Mouse (Mus musculus) gastrocnemius, postnatal 36 days (tissue): ENCODE results near the gene Fn1. TPM values are rescaled to one million over a fixed set of nuclear protein-coding genes. Genes with fewer than 3 reads are reported as not detected.

ENCODE experiments used
- DNase-seq, 2 experiments: peaks; one replicate each; pipeline ENCODE4 v3.0.0; 2022
- intact Hi-C: fragments of 180-260 bp; cut with DNase I; formaldehyde crosslinking; loops from one replicate; pipeline ENCODE4 v1.15.1; 2025
- total RNA-seq, 2 experiments: library from RNA; stranded (reverse); gene quantifications; 2 replicates each; pipeline ENCODE4 v1.2.3; 2021

Gene Fn1
- total RNA-seq, 2 experiments from 2014 or later = 64.9 to 68.6 TPM

DNA sequence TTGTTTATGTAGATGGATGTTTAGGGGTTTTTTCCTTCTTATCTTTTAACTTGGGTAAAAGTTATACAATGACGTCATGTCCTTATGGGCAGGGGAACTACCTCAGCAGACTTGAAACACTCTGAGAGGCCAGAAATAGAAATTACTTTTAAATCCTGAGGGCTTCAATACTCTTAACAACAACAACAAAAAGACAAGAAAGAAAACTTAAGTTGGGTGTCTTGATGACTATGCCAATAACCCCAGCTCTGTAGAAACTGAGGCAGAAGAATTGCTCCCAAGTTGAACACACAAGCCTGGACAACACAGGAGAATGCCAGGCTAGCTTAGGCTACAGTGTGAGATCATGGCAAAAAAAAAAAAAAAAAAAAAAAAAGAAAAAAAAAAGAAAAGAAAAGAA, 1.2 kb downstream of the Fn1 start:
- intact Hi-C loops = no loop called here
- no peak for DNase-seq

DNA sequence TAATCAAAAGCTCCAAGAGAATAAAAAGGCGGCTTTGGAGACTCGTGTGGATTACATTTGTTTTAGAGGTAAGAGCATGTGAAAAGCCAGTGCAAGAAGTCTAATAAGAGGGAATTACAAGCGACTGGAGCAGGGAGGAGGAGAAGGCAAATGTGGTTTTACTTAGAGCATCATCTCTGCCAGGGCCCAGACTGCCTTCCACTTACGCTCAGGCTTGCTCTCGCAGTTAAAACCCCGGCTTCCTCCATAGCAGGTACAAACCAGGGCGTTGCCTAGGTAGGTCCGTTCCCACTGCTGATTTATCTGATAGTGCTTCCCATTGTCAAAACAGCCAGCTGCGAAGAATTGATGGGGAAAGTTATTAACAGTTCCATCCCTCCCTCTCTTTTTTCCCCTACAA, 1.7 kb downstream of the Fn1 start:
- intact Hi-C loops = no loop called here
- no peak for DNase-seq

DNA sequence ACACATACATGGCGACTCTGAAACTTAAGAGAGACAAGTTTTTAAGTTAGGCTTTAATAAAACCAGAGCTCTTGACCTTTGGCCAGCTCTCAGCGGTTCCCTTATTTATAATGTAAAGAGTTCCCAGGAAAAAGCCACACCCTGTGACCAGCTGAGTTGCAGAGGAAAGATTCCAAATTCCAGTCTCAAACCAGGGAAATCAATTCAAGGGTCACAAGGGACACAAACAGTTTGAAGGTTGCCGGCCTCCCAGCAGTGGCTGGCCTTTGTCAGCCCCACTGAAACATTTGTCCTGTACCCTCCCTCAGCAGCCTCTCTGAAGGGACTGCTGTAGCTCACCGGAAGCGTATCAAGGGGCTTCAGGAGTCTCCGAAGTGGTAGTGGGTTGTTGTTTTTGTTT, 2.3 kb downstream of the Fn1 start:
- intact Hi-C loops = no loop called here

DNA sequence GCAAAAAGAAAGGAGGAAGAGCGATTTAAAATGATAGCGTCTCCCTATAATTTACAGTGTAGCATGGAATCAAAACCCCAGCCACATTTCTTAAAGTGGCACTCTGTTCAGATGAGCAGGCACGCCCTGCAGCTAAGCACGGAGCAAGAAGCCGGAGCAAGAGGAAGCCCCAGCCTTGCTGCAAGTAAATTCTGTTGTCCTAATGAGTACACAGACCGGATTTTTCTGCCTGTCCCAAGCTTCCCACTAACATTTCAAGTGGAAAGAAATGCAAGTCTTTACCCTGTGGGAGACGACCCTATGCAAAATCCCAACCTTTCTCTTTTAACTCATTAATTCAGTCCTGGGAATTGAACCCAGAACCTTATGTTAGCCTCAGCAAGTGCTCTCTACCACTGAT, 4.8 kb downstream of the Fn1 start:
- DNase-seq = no peak
- intact Hi-C loops = no loop called here

More for the DNA sequence above, 2.3 kb downstream of the Fn1 start:
- no peak for DNase-seq

DNA sequence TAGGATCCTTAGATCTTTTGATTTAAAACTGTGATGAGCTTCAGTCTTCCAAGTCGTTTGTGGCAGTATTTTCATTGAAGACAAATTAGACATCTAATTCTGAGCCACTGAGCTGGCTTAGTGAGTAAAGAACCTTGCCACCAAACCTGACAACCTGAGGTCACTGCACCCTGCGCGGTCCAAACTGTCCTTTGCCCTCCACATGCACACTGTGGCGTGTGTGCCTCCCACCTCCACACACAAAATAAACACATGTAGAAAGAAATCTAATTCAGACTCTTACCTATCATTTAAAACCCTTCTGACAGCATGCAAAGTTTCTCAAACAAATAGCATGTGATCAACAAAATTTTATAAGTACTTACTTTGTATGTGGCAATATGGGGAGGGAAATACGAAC, 6.2 kb downstream of the Fn1 start:
- intact Hi-C loops = no loop called here
- no peak for DNase-seq

DNA sequence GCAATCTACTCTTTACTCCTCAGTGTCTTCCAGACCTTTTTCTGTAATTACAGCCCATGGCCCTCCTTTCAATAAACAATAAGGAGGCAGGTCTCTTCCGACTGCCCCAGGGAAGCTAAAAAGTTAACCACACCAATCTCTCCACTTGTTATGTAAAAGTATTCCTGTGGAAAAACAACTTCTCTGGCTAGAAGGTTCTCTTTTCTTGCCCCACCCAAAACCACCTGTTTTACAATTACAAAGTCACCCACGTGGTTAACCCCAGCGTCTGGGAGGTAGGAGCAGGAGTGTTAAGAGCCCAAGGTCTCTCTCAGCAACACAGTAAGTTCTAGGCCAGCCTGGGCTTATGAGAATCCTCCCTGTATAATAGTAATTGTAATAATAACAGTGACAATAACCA, 7.0 kb downstream of the Fn1 start:
- no peak for DNase-seq
- intact Hi-C loops = no loop called here

DNA sequence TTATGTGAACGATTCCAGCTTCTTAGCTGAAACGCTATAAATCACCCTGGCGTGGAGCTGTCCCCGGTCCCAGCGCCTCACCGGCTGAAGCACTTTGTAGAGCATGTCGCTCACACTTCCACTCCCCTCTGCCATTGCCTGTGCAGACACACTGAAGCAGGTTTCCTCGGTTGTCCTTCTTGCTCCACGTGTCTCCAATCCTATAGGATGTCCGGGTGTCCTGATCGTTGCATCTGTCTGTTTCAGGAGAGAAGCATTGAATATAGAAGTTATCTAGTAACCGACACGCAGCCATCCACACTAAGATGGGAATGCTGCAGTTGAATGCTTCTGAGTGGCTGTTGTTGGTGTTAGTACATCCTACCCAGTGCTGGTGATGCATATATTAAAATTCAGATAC, 7.5 kb downstream of the Fn1 start:
- DNase-seq = no peak
- intact Hi-C loops = no loop called here

DNA sequence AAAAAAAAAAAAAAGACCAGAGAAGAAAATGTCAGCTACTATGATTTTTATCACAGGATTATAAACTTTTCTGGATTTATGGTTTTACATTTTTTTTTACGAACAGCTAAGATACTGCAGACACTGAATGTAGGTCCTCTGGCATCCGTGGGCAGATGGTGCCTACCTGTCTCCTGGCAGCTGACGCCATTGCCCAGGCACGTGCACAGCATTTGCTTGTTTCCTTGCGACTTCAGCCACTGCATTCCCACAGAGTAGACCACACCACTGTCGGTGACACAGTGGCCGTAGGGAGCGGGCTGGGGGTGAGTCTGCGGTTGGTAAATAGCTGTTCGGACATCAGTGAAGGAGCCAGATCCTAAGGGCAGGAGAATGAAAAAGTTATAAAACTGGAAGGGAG, 10.2 kb downstream of the Fn1 start:
- no peak for DNase-seq
- intact Hi-C loops = no loop called here

DNA sequence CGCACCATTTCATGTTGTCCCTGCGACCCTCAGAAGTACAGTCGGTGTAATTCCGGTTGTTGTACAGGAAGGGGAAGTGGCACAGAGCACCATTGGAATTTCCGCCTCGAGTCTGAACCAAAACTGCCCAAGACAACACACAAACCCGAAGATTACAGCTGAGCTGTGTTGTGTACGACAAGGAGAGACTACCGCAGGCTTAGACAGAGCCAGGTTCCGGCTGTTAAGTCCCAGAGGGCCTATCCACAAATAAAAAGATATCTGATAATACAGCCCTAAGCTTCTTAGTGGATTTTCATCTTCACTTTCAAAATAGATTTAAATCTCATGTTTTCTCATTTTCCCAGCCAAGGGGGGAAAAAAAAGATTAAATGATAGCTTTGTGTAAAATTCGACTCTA, 11.8 kb downstream of the Fn1 start:
- intact Hi-C loops = no loop called here
- no peak for DNase-seq

DNA sequence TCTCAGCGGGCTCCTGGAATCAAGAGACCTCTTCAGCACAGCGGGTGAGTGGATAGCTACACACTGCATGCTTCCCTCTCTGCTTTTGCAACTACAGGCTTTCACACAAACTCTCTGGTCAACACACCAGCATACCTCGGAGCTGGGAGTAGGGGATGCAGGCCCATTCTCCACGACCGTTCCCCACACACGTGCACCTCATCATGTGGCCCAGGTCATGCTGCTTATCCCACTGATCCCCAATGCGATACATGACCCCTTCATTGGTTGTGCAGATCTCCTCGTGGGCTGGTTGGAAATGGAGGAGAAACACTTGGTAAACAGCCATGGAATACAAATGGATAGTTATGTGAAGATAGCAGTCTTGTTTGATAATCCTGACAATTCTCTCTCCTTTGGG, 12.8 kb downstream of the Fn1 start:
- DNase-seq = no peak
- intact Hi-C loops = no loop called here

DNA sequence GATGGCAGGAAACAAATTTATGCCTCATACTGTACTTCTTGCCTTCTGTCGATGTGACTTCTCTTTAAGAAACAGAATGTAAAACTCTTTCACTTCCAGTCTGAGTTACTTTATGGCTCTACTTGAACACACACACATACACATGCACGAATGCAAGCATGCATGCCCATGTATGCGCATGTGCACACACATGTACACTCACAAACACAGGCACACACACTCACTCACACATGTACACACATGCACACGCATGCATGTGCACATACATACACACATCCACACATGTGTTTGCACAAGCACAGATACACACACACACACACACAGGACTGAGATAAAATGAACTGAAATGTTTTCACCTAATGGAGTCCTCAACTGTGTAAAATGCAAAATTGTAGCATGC, 16.3 kb downstream of the Fn1 start:
- intact Hi-C loops = no loop called here
- no peak for DNase-seq

DNA sequence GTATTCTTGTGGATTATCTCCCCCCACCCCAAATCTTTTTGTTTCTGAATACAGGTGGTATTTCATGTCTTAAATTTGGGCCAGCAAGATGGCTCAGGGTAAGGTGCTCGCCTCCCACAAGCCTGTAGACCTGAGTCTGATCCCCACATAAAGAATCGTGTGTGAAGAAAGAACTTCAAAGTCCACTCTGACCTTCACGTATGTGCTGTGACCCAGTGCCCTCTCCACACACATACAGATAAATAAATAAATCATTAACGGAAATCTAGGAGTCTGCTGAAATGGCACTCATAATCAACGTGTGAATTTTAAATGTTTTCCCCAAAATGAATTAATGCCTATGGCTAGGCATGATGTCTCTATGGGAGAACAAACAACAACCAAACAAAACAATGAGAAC, 16.9 kb downstream of the Fn1 start:
- intact Hi-C loops = no loop called here
- no peak for DNase-seq

DNA sequence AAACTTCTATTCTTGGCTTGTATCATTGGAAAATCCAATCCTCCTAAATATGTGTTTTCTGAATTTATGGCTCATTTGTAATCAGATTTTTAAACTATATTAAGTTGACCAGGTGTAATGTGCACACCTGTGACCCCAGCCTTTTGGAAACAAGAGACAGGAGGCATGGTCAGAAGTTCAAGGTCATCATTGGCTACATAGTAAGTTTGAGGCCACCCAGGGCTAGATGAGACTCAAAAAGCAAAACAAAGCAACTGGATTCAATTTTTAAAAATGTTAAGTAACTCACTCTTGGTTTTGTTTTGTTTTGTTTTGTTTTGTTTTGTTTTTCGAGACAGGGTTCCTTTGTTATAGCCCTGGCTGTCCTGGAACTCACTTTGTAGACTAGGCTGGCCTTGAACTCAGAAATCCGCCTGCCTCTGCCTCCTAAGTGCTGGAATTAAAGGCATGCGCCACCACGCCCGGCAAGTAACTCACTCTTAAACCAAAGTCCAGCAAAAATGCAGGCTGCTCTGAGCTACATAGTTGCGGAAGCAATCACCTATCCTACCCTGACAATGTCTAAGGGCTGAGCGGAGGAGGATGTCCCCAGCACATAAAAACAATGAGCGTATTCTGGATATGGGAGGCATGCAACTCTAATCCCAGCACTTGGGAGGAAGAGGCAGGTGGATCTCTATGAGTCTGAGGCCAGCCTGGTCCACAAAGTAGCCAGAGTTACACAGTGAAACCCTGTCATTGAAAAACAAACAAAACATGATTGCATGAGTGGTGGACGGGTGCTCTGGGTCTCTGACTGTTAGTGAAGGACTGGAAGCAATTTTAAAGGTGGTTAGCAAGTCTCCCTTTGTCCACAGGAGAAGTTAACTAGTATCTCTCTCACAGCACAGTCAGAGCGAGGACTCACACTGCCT, 17.6 kb downstream of the Fn1 start:
- DNase-seq = no peak
- intact Hi-C loops = no loop called here

DNA sequence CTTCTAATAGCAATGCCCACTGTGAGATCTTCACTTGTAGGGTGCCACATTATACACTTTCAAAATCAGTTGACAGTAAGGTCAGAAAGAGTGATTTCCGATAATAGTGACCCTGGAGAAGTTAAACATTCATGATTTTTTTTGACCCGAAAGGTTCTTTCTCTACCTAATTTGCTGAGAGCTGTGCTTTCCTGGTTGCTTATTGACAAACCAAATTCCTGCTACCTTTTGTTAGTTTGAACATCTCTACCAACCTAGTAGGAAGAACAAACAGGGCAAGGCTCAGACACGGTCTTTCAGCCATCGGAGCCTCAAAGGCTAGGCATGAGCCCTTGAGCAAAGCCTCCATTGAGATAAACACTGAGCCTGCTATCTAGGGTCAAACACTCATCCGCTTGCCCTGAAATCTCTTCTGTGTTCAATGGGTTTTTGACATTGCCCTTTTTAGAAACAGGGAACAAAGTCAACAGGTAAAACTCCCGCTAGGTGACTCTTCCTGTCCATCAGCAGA, 18.5 kb downstream of the Fn1 start:
- DNase-seq = no peak
- intact Hi-C loops = no loop called here

DNA sequence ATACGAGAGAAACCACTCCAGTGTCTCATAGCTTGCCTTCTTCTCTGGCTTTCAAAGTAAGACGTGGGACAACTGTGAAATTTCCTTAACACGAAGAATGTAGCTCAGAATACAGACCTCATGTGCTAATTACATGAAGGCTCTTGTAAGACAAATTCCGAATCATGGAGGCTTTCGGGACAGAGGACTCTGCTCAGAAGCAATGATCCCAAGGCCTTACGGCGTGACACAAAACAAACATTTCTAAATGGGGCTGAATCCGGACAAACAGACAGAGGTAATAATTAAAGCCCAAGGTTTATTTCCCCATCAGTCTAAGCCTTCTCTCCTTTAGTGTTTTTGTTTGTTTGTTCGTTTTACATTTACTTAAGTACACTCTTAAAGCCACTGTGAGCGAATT, 20.6 kb downstream of the Fn1 start:
- intact Hi-C loops = no loop called here
- no peak for DNase-seq

DNA sequence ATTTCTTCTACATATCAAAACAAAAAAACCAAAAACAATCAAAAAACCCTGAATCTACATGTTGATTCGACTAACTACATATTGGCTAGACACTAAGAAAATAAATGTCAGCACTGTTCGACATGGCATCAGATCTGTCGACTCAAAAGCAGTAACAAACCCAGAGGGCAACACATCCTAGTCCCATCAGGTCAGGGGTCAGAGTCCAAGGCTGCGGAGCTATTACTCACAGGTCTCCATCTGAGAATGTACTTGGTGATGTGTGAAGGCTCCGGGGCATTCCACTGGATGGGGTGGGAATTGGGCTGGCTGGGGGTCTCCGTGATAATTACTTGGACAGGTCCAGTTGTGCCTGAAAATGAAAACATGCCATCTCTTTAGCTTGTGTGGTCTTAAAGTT, 21.2 kb downstream of the Fn1 start:
- intact Hi-C loops = no loop called here
- no peak for DNase-seq

DNA sequence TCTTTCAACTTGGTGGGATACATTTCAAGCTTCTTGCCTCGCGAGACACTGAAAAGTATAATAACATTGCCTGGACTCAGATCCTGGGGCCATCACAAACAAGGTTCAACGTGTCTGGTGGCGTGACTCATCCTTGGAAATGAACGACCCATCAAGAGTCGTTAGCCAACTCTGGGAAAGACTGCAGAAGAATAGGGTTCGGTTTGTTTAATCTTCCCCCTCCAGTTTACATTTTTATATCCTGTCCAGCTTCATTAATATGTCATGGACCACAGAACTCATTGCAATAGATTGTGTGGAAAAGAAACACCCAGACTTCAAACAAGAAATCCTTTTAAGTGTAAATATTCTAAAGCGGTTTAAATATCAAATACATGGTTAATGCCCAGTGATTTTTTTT, 22.8 kb downstream of the Fn1 start:
- intact Hi-C loops = no loop called here
- no peak for DNase-seq

DNA sequence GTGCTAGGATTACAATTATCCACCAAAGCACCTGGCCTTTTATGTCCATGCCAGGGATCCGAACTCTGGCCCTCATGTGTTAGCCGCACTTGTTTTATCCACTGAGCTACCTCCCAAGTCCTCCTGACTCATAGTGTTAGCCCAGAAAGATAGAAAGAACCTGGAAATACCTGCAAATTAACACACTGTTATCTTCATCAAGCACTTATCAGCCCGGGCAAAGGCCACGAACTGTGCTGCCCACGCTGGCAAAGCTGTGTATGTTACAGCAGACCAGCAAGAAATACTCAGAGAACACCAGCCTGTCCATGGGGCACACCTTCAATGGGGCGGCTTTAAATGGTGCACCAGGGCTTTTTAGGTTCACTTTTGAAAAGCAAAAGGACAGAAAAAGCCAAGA, 29.4 kb downstream of the Fn1 start:
- DNase-seq = no peak
- intact Hi-C loops = no loop called here

DNA sequence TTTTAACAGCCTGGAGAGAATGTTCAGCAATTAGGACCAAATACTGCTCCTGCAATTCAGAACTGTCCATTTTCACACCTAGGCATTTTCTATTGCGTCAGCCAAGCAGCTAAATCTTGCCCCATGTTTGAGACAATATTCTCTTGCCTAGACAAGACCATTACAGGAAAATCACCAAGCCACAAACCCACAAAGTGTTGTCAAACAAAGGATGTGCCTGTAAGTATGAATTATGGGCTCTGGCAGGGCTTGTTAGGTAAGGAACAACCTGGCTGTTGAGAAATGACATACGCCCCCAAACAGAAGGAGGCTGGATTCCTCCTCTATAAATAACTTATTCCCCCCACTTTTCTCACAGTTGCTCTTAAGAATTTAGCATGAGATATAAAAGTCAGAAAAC, 31.5 kb downstream of the Fn1 start:
- intact Hi-C loops = no loop called here

DNA sequence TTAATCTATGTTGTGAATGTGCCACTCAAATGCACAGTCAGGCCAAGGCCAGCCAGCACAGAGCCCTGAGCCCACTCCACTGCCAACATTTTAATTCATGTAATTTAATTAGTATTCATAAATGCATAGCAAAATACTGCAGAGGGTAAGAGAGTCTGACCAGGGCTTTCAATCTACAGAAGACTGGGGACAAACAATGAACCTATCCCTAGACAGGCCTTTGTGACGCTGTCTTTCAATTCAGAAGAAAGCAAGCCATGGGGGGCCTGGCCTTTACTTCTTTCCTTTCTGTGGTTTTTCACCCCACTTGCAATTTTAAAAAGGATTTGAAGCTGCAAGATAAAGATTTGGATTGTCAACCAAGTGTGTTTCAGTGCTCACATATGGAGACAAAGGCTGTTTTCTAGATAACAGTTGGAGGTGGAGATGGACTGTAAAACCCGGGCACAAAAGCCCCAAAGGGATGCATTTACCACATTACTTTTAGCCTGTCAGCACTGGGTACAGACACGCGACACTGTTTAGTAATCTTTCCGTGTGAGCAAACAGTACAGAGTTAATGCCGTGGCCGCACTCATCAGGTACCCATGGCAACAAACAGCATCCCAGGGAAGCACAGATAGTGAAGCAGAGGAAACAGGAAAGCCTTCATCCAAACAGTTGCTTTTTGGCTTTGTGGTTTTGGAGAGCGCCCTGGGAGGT, 38.3 kb downstream of the Fn1 start:
- intact Hi-C loops = no loop called here
- DNase-seq = no peak

More for the DNA sequence above, 31.5 kb downstream of the Fn1 start:
- no peak for DNase-seq

DNA sequence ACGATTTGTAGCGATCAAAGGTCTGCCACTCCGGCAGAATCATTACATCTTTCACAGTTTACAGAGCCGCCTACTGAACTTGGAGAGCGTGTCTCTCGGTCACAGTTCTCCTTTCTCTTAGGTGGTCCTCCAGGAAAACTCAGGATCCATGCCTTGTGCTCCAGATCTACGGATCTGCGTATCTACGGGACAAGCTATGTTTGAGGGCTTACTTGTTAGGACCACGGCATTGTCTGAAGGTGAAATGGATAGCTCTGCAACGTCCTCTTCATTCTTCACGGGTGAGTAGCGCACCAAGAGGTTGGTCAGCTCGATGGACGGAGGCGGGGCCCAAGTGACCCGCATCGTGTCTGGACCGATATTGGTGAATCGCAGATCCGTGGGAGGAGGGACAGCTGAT, 40.7 kb downstream of the Fn1 start:
- intact Hi-C loops = no loop called here
- no peak for DNase-seq

DNA sequence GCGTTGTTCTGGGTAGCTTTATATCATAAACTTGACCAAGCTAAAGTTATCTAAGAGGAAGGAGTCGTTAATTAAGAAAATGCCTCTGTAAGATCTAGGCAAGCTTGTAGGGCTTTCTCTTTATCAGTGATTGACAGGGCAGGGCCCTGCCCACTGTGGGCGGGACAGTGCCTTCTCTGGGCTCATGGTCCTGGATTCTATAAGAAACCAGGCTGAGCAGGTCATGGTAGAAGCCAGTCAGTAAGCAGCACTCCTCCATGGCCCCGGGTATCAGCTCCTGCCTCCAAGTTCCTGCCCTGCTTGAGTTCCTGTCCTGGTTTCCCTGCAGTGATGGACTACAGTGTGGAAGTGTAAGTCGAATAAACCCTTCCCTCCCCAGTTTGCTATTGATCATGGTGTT, 43.1 kb downstream of the Fn1 start:
- DNase-seq = no peak

More for the DNA sequence above, 43.1 kb downstream of the Fn1 start:
- intact Hi-C loops = no loop called here
